Mouse (Mus musculus) liver (tissue): Measurements from ENCODE around the gene Mal.
"Not testable (repeated sequence)": the region's sequence is repeated elsewhere in the genome, so short reads cannot be mapped to it uniquely, and the experiment has no call there.

Experiments
- DNase-seq: peaks from one replicate; pipeline ENCODE4 v3.0.0-alpha.2; 2020; ENCODE audit warnings: mixed read lengths

Gene Mal

DNA sequence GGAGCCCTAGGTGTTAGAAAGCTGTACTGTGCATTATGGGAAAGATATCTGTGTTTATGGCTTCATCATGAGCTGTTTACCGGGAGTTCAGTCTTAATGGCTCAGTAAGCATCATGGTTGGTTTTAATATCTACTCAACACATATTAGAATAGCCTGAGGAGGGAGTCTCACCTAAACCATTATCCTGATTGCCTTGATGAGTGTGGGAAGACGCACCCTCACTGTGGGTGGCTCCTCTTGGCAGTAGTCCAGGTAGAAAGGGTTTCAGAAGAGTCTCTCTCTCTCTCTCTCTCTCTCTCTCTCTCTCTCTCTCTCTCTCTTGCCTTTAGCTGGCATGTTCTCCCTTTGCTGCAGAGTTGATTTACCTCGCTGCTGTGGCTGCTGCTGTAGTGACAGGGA is 34.4 kb downstream of the Mal start:
- no peak for DNase-seq

DNA sequence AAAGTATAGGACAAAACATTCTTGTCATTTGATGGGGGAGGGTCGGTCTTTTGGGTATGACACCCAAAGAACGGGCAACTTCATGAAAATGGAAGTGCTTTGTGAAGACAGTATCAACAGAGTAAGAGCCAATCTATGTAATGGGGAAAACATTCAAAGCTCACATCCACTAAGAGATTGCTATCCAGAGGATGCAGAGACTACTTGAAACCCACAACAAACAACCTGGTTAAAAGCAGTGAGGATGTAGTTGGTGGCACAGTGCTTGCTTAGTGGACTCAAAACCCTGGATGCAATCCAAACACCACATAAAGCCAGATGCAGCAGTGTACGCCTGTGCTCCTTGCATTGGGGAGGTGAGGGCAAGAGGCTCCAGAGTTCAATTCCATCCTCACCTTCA is 37.2 kb downstream of the Mal start:
- no peak for DNase-seq

DNA sequence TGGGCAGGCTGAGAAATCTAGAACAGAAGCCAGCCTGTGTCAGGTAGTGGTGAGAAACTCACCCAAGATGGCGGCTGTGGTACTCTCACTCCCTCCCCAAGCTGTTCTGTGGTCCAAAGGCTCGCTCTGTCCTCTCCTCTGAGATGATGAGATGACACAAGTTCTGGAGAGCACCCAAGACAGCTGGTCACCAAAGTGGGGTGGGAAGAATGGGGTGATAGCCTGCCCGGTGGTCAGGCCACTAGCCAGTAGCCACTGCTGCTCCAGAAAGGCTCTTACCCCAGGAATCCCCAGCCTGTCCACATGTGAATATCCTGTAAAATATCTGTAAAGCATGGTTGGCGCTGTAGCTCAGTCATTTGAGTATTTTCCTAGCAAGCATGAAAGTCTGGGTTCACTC is 44.2 kb downstream of the Mal start:
- no peak for DNase-seq

DNA sequence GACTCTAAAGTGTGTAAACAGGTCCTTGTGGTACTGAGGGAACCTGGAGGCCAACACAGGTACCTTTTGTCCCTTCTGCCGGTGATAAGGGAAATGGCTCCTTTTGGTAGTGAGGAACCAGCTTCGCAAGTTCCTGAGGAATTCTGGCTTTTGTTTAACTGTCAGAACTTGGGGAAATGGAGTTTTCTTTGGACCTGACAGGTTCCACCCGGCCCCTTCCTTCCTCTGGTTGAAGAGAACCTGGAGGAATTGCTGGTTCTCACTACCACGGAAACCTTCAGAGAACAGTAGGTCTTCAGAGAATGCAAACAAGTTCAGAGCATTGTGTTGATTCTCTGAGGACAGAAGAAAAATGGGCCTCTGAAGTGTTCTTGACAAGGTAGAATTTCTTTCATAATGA is 45.1 kb downstream of the Mal start:
- DNase-seq: no peak

DNA sequence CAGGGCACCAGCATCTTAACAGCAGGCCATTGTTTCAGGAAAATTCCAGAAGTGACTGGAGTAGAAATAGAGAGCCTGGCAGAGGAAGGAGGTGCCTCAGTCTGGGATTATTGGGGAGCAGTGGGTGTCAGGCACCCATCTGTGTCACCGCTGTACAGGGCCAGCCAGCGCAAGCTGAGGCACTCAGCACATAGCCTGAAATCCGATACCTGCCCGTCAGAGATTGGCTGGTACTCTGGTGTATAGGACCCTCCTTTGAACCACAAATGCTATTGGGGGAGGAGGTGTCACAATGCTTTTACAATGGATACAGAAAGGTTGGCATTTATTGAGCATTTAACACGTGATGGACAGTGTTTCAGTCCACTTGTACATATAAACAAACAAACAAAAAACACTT is 47.5 kb downstream of the Mal start:
- no peak for DNase-seq

DNA sequence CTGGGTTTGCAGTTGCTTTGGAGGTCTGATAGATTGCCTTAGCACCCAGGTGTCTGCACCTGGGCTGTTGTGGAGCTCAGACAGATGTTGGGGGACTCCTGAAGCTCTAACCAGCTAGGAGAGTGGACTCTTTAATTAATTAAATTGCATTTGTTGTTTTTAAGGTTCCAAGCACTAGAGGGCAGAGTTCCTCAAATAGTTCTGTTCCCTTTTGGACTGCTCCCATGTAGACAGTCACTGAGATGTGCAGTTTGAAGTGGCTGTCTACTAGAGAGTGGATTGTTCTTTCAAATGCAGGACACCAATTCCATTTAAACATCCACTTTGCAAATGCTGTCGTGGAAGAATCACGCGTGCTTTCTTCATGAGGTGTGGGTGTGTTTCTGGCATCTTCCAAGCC is 48.3 kb downstream of the Mal start:
- no peak for DNase-seq

DNA sequence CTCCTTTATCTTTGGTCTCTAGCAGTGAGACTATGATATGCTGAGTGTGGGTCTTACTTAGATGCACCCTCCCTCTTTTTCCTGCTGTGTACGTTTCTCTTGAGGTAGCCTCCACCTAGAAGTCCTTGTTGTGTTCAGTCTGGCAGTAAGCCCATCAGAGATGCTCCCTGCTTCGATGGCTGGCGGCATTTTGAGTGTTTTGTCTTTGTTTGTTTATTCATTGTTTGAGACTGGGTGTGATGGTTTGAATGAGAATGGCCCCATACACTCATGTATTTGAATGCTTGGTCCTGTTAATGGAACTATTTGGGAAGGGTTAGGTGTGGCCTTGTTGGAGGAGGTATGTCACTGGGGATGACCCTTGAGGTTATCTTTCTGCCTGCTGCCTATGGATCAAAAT is 51.3 kb downstream of the Mal start:
- no peak for DNase-seq

DNA sequence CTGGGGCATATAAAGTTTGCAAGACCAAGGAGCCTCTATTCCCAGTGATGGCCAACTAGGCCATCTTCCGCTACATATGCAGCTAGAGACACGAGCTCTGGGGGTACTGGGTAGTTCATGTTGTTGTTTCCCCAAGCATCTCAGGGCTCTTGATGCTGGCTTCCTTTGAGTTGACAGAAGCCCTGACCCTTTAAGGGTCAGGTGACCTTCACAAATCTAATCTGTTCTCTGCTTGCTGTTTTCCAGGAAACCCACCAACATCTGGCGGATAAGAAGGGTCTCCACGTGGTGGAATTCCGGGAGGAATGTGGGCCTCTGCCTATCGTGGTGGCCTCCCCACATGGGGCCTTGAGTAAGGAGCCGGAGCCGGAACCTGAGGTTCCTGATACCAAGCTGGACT is 53.1 kb downstream of the Mal start:
- not testable (repeated sequence) for DNase-seq

DNA sequence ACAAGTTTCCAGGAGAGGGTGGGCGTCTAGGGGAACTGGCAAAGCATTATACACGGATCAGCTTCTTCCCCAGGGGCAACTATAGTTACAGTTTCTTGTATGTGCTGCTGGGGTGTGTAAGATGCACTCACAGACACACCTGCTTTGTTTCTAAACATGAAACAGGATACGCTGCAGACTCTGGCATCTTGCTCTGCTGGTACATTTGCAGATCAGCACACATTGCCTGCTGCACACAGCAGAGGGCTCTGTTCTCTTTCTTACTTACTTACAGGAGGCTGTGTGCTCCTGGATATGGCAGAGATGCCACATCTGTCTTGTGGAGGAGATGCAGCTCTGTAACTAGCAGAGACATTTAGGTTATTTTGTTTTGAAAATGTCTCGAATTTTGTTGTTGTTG is 65.7 kb downstream of the Mal start:
- DNase-seq: no peak

DNA sequence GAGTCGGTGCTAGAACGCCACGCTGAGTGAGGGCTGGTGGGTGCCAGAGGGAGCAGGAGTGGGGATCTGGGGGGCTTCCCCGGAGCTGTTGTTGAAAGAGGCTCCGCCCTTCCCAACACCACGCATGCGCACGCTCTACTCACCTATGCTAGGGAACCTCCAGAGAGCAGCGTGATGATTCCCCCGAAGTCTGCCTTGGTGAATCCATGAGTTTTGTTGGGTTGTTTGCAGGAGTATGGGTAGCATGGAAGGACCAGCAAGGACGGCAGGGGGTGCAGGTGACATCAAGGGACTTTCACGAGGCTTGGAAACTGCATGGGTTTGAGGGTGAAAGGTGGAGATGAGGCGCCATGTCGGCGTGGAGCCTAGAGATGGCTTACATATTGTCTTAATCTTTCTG is 66.3 kb downstream of the Mal start:
- DNase-seq: no peak

DNA sequence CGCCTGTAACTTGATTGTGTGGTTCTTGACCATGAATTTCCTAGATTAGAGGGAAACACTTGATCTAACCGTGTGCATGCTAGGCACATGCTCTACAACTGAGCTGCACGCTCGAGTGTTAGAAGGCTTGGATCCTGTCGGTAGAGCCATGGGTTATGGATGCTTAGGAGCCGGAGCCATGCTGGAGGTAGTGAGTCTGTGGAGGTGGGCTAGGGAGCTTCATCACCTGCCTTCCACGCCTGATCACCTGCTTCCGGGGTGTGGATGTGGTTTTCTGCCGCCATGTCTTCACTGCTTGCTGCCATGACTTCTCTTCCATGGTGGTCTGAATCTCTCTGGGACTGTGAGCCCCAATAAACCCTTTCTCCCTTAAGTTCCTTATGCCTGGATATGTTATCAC is 67.6 kb downstream of the Mal start:
- no peak for DNase-seq

DNA sequence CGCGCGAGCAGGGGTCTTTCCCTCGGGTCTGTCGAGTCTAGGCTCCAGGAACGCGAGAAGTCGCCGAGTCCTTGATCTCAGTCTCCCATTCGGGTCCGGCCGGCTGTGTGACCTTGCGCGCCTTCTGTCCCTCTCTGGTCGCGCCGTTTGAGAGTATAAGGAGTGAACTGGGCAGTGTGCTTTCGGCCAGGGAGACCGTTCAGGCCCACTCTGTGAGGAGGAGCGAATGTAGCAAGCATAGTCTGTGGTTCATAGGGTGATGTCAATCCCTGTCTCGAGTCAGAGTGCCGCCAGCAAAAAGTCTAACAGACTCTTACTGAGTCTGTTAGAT is 69.0 kb downstream of the Mal start:
- no peak for DNase-seq

DNA sequence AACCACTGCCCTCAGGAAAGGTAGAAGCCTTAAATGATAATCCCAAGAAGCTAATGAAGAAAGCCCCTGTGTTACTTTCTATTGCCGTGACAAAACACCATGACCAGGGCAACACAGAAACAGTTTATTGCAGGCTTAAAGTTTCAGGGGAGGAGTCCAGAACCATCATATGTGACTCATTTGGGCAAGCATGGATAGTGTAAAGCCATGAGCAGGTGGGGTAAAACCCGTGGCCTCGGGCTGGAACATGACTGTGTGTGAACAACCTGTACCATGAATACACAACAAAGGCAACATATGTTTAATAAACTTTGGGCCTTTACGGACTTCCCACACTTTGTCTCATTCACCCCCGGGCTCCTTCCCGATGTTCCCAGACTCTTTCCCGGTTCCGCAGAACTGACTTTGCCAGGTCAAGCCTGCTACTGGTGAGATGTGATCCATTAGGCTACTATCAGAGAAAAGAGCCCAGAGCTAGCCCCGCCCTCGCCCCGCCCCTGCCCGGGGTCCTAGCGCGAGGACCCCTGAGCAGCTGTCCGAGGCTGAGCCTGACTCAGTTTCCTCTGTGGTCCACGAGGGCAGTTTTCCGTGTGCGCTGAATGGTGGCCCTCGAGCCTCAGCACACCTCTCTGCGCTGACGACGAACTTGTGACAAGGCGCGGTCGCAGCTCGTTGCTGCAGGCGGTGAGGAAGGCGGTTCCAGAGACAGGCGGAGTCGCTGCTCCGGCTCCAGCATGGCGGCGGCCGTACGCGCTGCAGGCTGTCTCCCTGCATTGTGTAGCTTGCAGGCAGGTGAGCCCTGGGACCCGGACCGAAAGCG is 69.6 kb downstream of the Mal start, which contains the start of the genes Zfp661 and Mrps5:
Gene Zfp661, minus strand, starts transcription at position 401 of the 820 bp plus-strand sequence.
Gene Mrps5, plus strand, starts transcription at position 529 of the 820 bp plus-strand sequence.
- DNase-seq: peak; percentile 92

DNA sequence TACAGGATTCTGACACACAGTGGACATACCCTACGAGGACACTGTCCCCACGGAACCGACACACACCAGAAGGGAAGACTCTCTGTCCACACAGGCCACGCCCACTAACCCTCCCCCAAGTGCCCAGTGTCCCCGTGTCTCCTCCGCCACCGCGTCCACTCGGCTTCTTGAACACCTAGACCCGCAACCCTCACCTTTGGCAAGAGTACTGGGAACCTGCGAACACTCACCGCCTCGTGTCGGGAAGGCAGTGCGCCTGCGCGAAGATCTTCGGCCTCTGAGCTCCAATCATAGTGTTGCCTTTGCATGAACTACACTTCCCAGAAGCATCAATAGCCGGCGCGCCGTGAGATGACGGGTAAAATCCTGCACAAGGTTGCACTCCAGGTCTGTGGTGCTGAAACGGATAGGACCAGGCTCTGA is 72.0 kb downstream of the Mal start:
- peak; percentile 93 for DNase-seq
